Mouse (Mus musculus) spleen, postnatal 36 days (tissue): Measurements from ENCODE around the gene Dact2.

Experiments
- DNase-seq, 2 experiments: peaks; one replicate each; pipeline ENCODE4 v3.0.0; 2022; ENCODE audit warnings: low spot score in 2 of 2, mixed read lengths in 1 of 2

Dact2 gene

DNA sequence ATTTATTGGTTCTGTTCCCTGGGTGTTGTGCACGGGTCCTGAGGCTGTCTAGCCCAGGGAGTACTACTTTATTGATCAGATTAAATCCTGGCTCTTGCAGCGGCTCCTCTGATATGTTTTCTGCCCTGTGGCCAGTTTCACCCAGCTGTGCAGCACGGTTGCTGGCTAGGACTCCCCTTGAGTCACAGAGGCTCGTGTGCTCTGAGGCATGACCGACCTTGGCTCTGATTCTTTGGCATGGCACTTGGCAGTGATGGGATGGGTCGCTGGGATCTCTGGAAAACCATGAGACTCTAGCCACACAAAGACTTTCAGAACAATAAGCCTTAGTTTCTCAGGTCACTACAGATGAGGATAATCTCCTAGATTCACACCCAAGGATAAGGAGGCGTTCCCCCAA, 8.7 kb upstream of the Dact2 start:
- DNase-seq = no peak

DNA sequence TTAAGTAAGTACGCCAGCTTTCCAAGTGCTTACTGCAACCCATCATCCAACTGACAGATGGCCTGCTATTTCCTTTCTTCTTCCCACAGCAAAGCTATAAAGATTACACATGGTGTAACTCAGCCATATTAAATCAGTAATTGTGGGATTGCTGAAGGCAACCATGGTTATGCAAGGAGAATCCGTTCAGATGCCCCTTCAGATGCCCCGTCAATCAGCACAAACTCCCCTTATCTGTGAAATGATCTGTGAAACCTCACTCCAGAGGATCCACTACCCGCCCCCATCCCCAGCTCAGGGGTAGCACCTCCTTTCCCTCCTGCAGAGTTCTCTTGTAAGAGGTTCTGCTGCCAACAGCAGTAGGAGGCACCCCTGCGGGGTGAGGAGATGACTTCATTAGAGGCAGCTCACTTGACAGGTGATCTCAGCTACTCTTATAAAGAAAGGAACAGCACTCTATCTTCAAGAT, 3.0 kb upstream of the Dact2 start:
- DNase-seq = no peak

DNA sequence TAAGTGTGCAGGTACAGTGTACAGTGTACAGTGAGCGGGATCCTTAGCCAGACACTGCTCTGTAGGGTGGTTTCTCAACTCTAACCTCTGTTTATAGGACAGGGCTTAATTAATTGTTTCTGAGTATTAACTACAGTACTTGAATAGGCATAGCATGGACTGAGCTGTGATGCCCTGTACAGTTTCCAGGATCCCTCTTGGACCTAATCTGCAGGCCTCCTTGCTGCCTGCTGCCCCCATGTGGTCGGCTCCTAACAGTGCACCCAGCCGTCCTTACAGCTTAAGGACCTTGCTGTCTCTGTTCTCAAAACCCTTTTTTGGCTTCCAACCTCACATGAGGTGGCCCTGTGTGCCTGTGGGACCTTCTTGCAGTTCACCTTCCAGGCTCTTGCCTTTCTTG, 2.0 kb upstream of the Dact2 start:
- no peak for DNase-seq

DNA sequence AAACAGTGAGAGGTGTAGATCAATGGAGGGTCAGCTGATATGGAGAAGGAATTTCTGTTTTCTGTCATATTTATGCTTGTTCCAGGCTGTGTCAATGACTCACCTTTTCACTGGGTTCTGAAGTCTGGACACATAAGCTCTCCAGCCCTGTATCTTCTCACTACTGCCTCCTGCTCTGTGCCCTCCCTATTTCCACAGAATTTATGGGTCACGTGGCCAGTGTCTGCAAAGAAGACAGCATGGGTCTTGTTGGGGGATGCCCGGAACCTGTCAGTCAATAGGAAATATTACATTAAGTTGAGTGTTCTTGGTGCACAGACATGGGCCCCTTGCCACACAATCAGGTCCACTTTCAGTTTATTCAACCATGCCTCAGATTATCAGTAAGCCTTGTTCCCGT, 1.1 kb upstream of the Dact2 start:
- DNase-seq = no peak

DNA sequence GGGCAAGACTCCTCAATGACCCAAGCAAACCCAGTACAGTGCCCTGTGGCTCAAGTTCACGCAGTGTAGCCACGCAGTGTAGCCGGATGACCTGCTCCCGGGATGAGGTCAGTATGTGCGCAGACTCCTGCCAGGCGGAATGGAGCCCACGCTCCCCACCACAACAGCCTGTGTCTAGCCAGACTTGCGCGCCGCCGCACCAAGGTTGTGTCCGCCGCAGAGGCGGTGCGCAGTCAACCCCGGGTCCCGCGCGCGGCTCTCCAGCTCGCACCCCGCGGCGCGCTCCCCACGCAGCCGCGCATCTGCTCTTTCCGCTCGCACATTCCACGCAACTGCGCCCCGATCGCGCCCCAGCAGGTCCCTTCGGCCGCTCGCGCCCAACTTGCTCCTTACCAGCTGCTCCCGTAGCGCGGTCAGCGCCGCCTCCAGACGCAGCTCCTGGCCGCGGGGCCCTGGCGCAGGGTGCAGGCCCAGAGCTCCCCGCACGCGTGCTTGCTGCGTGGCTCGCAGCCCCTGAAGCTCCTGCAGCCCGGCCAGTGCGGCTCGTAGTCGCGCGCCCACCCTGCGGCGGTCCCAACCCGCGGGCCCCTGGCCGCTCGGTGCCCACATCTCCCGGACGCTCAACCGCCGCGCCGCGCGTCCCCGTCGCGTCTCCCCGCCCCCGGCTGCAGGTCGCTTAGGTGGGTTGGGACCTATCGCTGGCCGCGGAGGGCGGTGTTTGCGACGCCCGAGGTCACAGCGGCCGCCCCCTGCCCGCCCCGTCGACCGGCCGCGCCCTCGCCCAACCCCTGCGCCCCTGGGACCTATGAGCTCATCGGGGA, 773 bp downstream of the Dact2 start:
- DNase-seq = no peak

DNA sequence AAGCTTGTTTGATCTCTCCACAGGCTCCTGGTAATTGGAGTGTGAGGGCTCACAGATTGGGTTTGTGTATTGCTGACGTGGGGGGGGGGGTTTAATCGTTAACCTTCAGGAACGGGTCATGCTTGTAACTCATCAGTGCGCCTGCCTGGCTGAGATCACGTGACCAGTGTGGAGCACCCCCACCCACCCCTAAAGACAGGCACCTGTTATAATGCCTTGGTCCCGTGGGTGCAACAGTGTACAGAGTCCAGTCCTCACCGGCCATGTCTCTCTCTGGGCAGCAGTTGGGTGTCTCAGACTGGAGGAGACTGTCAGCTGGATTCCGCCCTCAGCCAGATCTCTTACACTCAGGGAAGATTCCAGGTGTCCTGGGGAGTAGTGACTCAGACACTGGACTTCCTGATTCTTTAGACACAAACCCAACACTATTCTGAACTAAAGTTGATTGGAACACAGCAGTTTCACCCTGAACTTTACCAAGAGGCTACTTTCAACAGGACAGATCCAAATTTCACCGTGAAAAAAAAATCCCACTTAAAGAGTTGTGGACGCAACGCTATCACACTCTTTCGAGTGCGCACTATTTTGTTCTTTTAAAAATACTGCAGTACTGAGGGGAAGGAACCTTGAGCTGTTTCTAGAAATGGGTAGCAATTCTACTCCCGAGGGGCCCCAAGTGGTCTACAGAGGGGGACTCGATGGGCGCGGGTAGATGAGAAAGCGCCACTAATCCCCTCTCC, 1.6 kb downstream of the Dact2 start:
- DNase-seq = no peak

DNA sequence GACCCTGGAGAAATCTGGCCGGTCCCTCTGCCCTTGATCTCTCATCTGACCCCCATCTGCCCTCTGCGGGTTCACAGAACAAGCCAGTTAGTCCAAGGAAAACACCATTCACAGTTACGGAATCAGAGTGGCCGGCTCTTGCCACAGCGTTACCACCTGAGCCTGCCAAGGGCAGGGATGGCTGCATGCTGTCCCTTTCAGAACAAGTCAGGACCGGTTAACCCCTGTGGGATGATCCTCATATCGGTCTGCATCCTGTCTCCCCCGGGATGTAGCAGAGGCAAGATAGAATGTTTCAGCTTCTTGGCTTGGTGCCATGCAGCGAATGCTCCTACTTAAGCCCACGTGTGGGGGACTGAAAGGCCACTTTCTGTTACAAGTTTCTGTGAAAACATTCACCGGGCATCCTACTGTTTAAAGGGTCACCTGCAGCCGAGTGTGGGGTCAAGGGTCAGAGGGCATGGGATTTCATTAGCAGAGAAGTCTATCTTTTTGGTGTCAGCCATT, 2.8 kb downstream of the Dact2 start:
- no peak for DNase-seq

DNA sequence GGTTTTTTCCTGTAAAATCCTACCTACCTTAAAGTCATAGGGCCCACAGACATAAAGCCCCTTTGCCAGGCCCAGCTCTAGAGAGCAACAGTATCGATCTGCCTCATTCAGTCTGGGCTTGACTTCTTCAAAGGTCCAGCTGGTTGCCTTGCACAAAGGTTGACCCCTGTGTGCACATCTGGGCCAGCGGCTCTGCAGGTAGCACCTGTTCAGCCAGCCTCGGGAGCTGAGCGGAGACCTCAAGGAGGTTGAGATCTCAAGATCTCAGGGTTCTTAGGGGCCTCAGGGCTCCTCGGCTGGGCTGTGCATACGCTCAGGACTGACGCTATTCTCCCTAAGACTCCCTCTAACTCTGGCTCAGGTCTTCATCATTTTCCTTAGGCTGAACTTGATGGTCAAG, 3.9 kb downstream of the Dact2 start:
- no peak for DNase-seq

DNA sequence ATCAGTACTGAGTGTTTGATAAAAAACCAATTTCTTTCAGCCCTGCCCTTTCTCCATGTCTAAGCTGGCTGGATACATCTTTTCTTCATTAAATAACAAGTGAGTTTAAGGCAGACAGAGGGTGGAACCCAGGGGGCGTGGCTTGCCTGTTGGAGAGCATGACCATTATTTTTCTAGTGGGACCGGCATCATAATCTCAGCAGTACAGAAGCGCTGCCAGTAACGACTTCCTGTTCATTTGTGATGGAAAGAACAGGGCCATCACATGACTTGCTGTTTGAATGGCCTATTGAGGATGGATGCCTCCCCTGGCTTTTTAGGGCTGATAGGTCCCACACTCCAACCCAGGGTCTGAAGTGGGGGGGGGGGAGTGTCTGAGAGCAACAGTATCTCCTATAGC, 4.5 kb downstream of the Dact2 start:
- DNase-seq = no peak

DNA sequence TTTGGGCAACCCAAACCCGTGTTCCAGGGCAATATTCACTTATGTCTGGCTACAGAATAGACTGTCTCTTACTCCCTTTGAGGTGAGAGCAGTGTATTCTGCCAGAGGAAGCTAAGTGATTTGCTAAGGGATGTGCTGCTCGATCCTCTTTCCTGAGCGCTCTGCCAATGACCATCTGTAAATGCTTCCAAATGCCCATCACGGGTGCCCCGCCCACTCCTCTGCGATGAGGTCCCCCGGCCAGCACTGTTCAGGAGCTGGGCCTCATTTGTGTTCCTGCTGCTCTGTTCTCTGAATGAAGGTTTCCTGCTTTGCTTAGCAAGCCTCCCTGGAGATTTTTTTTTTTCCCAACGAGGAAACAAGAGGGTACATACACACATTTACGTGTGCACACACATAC, 11.2 kb downstream of the Dact2 start:
- no peak for DNase-seq

DNA sequence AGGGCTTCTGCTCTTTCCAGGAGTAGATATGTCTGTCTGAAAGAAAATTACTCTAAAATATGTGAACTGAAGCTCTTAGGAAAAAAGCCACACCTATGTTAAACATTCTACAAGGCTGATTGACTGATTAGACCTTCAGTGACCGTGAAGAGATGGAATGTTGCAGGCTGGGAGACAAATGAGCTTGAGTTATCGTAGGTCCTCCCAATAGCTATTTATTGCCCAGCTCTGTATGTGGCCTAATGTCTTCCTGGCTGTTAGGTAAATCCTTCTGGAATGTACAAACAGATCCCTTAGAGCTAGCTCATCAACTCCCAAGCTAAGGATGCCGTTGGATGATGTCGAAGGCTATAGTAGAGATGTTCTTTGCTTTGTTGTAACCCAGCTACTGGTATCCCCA, 11.7 kb downstream of the Dact2 start:
- no peak for DNase-seq

DNA sequence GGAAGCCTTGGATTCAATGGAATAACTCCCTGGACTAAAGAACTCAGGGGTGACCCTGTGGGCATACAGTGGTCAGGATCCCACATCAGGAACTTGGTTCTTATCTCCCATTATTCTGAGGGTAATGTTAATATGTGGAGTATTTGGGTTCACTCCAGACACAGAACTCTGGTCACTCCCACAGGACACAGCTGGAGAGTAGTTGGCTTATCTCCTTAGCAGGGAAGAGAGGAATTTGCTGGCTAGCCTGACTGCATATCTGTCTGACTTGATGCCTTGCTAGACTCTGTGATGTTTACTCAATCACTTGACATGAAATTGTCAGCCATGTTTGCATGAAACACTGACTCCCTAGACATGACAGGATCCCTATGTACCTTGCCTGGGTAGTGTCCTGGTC, 15.6 kb downstream of the Dact2 start:
- no peak for DNase-seq

DNA sequence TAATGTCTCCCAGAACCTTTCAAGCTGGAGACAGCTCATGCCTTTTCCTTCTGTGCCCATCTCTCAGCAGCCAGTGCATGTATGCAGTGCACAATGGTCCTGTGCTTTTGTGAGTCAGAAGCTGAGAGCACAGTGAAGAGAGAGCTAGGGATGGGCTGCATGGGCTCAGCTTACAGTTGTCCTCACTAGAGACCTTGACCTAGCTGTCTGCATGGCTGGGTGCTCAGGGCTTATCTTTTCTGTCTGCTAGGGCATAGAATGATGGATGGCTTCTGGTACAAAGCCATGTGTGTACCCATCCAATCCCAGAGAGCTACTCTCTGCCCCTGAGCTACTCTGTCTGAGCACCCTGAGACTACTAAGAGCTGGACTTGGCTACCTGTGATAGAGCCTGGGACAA, 17.0 kb downstream of the Dact2 start:
- no peak for DNase-seq

DNA sequence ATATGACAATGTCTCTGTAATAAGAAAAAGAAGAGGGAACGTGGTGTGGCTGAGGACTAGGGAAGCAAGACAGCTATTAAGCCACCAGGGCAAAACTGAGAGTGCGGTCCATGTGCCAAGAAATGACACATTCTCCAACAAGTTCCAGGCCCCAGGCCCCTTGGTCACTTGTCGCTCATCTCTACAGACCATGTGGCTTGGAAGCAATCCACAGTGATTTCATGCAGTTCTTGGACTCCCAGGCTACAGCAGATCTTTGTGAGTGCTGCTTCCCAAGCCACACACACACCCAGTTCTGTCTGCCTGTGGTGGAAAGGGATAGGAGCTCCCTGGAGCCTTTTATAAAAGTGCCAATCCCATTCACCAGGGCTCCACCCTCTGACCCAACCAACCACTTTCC, 17.9 kb downstream of the Dact2 start:
- no peak for DNase-seq

DNA sequence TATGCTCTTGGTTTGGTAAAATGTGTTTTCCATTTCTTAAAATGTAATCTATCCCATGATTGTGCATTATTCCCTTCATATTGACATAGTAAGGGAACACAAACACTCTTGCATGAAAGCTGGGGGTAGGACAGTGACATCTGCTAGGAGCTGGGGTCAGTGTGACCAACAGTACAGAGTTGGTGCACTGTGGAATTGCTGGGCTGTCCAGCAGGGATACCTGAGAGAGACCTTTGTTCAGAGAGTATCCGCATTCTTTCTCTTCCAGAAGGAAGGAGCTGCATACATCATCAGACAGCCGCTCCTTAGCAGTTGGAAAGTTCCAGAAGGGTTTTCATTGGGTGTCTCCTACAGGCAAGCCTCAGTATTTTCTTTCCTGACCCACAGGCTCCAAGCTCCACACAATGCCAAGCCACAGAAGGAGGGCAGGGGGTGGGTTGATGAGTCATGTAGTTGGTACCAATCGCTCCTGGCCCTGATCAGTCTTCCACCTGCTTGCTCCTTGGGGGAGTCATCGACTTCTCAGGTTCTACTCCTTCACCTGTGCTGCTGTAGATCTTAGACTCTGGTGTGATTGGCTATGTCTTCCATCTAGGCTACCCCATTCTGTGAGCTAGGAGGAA, 19.8 kb downstream of the Dact2 start:
- DNase-seq = no peak

DNA sequence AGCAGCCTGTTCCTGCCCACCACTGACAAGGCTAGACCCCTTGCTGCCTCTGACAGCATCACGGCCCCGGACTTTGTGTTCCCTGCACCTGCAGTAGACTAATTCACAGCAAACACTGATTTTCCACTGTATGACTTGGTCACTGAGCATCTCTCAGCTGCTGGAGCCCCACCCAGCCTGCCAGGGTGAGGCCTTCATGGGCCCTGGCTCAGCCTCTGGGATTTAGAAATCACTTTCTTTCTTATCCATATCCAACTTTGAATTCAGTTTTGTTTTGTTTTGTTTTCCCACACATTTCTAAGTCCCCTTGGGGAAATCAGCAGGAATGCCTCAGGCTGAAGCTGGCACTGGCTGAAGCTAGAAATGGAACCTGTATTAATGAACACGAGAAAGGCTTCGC, 20.4 kb downstream of the Dact2 start:
- no peak for DNase-seq

DNA sequence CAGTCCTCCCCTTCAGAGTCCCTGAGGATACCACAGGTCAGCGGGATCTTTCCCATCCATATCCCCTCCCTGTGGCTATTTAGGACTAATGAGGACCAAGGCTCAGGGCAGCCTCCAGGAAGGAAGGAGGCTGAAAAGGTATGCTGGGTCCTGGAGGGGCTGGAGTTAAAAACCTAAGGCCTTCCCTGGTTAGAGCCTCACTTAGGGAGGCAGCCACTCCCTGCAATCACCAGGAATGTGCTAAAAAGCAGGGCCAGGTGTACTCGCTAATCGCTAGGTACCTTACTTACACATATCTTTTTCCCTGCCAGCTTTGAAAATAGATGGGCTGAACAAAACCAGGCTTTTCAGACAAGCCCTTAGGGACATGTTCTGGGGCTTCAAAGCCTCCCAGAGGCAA, 21.2 kb downstream of the Dact2 start:
- DNase-seq = no peak

DNA sequence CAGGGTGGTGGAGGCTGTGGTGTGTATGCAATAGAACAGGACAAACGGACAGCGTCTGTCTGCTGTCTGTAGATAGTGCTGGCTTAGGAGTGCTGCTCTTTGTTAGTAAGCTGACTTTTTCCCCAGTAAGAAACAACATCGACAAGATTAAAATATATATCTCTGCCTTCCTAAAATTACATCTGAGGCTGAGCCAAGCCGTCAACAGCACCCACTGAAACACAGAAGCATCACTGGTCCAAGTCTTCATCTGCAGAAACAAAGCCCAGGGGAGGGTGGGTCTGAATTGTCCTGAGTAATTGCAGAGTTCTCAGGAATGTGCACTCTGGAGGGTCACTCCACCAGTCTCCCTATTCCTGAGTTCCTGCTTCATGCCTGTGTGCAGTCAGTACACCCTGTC, 25.2 kb downstream of the Dact2 start:
- DNase-seq = no peak

DNA sequence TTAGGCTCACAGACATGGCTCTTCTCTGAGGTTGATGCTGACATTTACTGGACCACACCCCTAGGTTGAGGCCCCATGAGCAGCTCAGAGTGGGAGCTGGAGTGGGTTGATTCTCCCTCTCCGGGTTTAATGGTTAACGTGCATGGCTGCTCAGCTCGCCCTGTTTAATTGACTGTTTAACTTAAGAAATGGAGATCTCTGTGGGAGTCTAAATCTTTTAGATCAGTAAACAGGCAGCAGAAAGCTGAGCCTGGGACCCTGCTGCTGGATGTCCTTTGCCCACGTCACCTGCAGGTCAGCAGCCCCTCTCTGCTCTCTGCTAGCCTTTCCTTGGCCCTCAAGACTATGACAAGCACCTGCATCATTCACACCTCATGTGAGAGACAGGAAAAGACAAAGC, 25.6 kb downstream of the Dact2 start:
- DNase-seq = no peak

DNA sequence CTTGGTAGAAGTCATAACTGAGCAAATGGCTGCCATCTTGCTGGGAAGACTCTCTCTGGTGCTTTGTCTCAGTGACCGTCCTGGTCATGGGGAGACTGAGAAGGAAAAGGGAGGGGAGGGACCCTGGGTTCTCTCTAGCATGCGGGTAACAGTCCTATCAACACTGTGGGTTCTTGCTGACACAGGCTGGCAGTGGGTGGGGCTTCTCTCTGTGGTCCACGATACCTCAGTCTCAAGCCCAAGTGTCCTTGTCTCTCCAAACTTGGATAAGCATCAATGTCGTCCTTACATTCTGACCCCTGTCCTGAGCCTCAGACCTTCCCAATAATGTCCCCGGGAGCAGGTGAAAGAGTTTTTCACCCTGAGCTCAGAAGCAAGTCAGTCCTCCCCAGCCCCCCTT, 26.1 kb downstream of the Dact2 start:
- no peak for DNase-seq

DNA sequence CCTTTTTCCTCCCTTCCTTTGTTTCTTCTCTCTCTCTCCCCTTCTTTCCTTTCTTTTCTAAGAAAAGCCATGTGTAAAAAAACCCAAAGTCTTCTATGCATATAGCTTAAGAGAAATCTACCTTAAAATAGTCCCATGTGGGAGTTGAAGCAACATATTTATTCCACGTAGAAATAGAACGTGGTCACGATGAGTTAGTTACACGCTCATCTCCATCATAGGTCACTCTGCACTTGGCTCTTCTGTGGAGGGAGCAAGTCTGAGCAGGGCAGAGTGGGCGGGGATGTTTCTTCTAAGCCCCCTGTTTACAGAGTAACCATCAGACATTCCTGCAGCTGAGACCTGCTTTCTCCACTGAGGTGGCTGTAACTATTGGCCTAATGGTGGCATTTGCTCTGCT, 27.1 kb downstream of the Dact2 start:
- no peak for DNase-seq

DNA sequence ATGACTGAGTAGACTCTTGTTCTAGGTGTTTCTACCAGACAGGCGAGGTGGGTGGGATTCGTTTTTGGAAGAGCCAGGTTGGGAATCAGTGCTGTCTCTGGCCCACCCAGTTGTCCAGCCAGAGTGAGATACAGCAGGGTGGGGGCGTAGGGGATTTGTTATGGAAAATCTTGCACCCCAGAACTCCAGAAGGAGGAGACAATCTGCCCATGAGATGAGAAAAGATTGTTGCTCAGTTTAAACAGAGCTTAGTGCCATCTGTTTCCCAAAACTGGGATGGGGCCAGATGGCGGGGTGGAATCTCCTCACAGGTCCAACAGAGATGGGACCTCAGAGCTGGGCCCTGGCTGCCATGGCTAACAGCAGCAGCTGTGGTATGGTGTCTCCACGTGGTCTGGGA, 28.4 kb downstream of the Dact2 start:
- DNase-seq = no peak

DNA sequence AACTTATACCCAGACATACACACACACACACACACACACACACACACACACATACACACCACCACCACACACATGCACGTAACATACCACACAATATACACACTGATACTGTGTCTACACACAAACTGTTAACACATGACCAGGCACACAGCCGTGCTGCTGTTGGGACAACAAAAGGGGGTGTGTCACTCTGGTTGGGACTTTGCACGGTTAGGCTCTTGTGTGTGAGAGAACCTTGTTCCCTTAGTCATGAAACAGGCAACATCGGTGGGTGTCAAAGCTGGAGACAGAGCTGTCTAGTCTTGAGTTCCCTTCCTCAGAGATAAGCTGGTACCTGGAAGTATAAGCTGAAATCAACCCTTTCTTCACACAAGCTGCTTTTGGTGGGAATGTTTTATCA, 29.1 kb downstream of the Dact2 start:
- no peak for DNase-seq
